Mouse (Mus musculus) liver, adult 2 months (tissue): ENCODE results near the gene Gck. TPM values are rescaled to one million over a fixed set of nuclear protein-coding genes. Genes with fewer than 3 reads are reported as not detected.
"Not testable (repeated sequence)": the region's sequence is repeated elsewhere in the genome, so short reads cannot be mapped to it uniquely, and the experiment has no call there.

Experiments used
- DNase-seq: peaks from one replicate; pipeline ENCODE4 v3.0.0-alpha.2; 2011; ENCODE audit warnings: low read depth, low spot score; ENCODE audit errors: extremely low read depth
- H3K27ac ChIP-seq: fragments of 200-500 bp; replicated peaks from 2 replicates; pipeline ENCODE4 v1.5.1; 2012; ENCODE audit warnings: low read depth, mild to moderate bottlenecking, control low read depth, inconsistent platforms, low read length; ENCODE audit not compliant: insufficient read depth
- H3K27me3 ChIP-seq: fragments of 200-500 bp; 2 replicates; pipeline ENCODE4 v1.6.1; 2012; ENCODE audit warnings: mild to moderate bottlenecking, moderate library complexity, low read length, inconsistent platforms; ENCODE audit not compliant: control insufficient read depth, insufficient read depth
- H3K36me3 ChIP-seq: fragments of 200-500 bp; 2 replicates; pipeline ENCODE4 v1.6.1; 2012; ENCODE audit warnings: low read length, inconsistent platforms; ENCODE audit not compliant: control insufficient read depth, insufficient read depth
- H3K4me1 ChIP-seq: fragments of 200-500 bp; 2 replicates; pipeline ENCODE4 v1.6.1; 2011; ENCODE audit warnings: low read length; ENCODE audit not compliant: control insufficient read depth, insufficient read depth
- H3K4me3 ChIP-seq: fragments of 200-500 bp; 2 replicates; pipeline ENCODE4 v1.5.1; 2011; ENCODE audit warnings: low read depth, mild to moderate bottlenecking, control low read depth, low read length, moderate library complexity; ENCODE audit not compliant: insufficient read depth
- H3K79me2 ChIP-seq: fragments of 200-500 bp; 2 replicates; pipeline ENCODE4 v1.6.1; 2012; ENCODE audit warnings: inconsistent platforms, mild to moderate bottlenecking, low read length, moderate library complexity; ENCODE audit not compliant: control insufficient read depth, insufficient read depth
- H3K9ac ChIP-seq: fragments of 200-500 bp; 2 replicates; pipeline ENCODE4 v1.6.1; 2012; ENCODE audit warnings: low read depth, mild to moderate bottlenecking, control low read depth, inconsistent platforms, low read length
- CTCF ChIP-seq: fragments of 200-500 bp; IDR thresholded peaks from 2 replicates; pipeline ENCODE4 v1.5.1; 2011; ENCODE audit warnings: low read depth, low read length, control low read depth
- POLR2A ChIP-seq: fragments of 200-500 bp; IDR thresholded peaks from 2 replicates; pipeline ENCODE4 v1.6.1; 2011; ENCODE audit warnings: low read length, control low read depth; ENCODE audit not compliant: insufficient read depth; ENCODE audit errors: extremely low read depth
- WGBS: fragments of 180-500 bp; shearing (Covaris S2); methylation state at CpG from one replicate; pipeline ENCODE4 v1.1.7; 2018; 5-methylcytosine and 5-hydroxymethylcytosine counted together
- polyA plus RNA-seq: library from polyadenylated mRNA; depleted of rRNA; stranded (reverse); fragments of >200 nt; gene quantifications from 2 replicates; pipeline ENCODE4 v1.2.3, GENCODE M21; 2012
- total RNA-seq: library from RNA; depleted of rRNA; stranded (reverse); fragments of >200 nt; gene quantifications from 2 replicates; pipeline ENCODE4 v1.2.3, GENCODE M21; 2014

The Gck gene
- total and polyA plus RNA-seq, 2 experiments: 69.5 to 112 TPM

GRCm38 (mm10) chr11:5892810-5893368 is 57.0 kb downstream of the Gck start:
- TF ChIP-seq CTCF: no peak
- no peak for TF ChIP-seq POLR2A
- no peaks in the 10 kb centered on the region for H3K36me3 ChIP-seq
- H3K4me3 ChIP-seq: no peak overlapping the region
- H3K9ac ChIP-seq: no peak overlapping the region
- DNase-seq: no peak
- no peaks in the 10 kb centered on the region for H3K4me1 ChIP-seq
- H3K27ac ChIP-seq: no peak overlapping the region
- H3K27me3 ChIP-seq: no peaks in the 10 kb centered on the region
- no peaks in the 10 kb centered on the region for H3K79me2 ChIP-seq
- 77% methylated on average over 4 of the region's 4 CpGs for WGBS

GRCm38 (mm10) chr11:5892151-5892591 is 57.7 kb downstream of the Gck start:
- no peak overlapping the region for H3K27ac ChIP-seq
- no peaks in the 10 kb centered on the region for H3K79me2 ChIP-seq
- no peaks in the 10 kb centered on the region for H3K4me1 ChIP-seq
- H3K36me3 ChIP-seq: no peaks in the 10 kb centered on the region
- 54% methylated on average over 8 of the region's 8 CpGs for whole genome bisulfite sequencing
- TF ChIP-seq POLR2A: no peak
- TF ChIP-seq CTCF: no peak
- H3K27me3 ChIP-seq: no peaks in the 10 kb centered on the region
- no peak overlapping the region for H3K4me3 ChIP-seq
- no peak overlapping the region for H3K9ac ChIP-seq
- no peak for DNase-seq

- not testable (repeated sequence) for H3K4me1 ChIP-seq, H3K27ac ChIP-seq, H3K9ac ChIP-seq, H3K4me3 ChIP-seq, H3K27me3 ChIP-seq, DNase-seq, H3K79me2 ChIP-seq, H3K36me3 ChIP-seq
- WGBS: 82% methylated on average over 5 of the region's 5 CpGs
These were observed 61.3 kb downstream of the Gck start for GRCm38 (mm10) chr11:5888563-5888962.

GRCm38 (mm10) chr11:5887250-5887649 is 62.6 kb downstream of the Gck start:
- no peak overlapping the region for H3K4me3 ChIP-seq
- no peak for DNase-seq
- 86% methylated on average over 5 of the region's 5 CpGs for WGBS
- H3K9ac ChIP-seq: no peak overlapping the region
- H3K27ac ChIP-seq: no peak overlapping the region
- TF ChIP-seq CTCF: no peak
- H3K36me3 ChIP-seq: no peaks in the 10 kb centered on the region
- H3K79me2 ChIP-seq: no peaks in the 10 kb centered on the region
- H3K4me1 ChIP-seq: no peaks in the 10 kb centered on the region
- H3K27me3 ChIP-seq: no peaks in the 10 kb centered on the region

GRCm38 (mm10) chr11:5886187-5886586 is 63.7 kb downstream of the Gck start:
- Histone ChIP-seq H3K27me3 (no peaks in the 10 kb centered on the region), H3K4me3 (no peak overlapping the region), H3K9ac (no peak overlapping the region), H3K4me1 (no peaks in the 10 kb centered on the region), H3K36me3 (no peaks in the 10 kb centered on the region), H3K27ac (no peak overlapping the region), H3K79me2 (no peaks in the 10 kb centered on the region)
- 13% methylated on average over 9 of the region's 9 CpGs for WGBS
- DNase-seq: peak; percentile 48
- peak; percentile 64 for TF ChIP-seq CTCF
- no peak for TF ChIP-seq POLR2A

- DNase-seq: no peak
- Histone ChIP-seq H3K4me1 (no peaks in the 10 kb centered on the region), H3K27ac (no peak overlapping the region), H3K9ac (no peak overlapping the region), H3K27me3 (no peaks in the 10 kb centered on the region), H3K4me3 (no peak overlapping the region), H3K36me3 (no peaks in the 10 kb centered on the region), H3K79me2 (no peaks in the 10 kb centered on the region)
- TF ChIP-seq POLR2A (no peak), CTCF (no peak)
- WGBS: 74% methylated on average over 8 of the region's 8 CpGs
These were observed 67.4 kb downstream of the Gck start for GRCm38 (mm10) chr11:5882518-5882917.
